Mouse (Mus musculus) CH12.LX (cell line): ENCODE measurements around the gene Zfp414. TPM values are rescaled to one million over a fixed set of nuclear protein-coding genes. Genes with fewer than 3 reads are reported as not detected.

Experiments
- polyA plus RNA-seq: library from polyadenylated mRNA; unstranded; fragments of >175 nt; gene quantifications from 2 replicates; pipeline ENCODE4 v1.2.1, GENCODE M21; 2012; ENCODE audit warnings: low read depth; ENCODE audit not compliant: insufficient read length
- total RNA-seq, 2 experiments: library from RNA; depleted of rRNA; stranded (reverse); fragments of 300-350 nt in 1 of 2; fragments of >200 nt in 1 of 2; gene quantifications; 2 replicates each; pipeline ENCODE4 v1.2.3; 2012 to 2014

Zfp414 gene
- total and polyA plus RNA-seq, 3 experiments = 6.6 to 34.3 (median 9.9) TPM

Other genes with a start within 250 kb of the Zfp414 start
- gene Zfp101, start 234.4 kb upstream of the Zfp414 start, total RNA-seq (2012; rRNA removed) = 7.2 and 8.2 TPM in 2 replicates
- gene Zfp101, start 234.4 kb upstream of the Zfp414 start, total RNA-seq (2014; rRNA removed) = 15.4 and 21.5 TPM in 2 replicates
- 10.7 and 11.2 TPM in 2 replicates for gene Zfp101, start 234.4 kb upstream of the Zfp414 start, polyA plus RNA-seq
- gene Actl9, start 196.2 kb upstream of the Zfp414 start, total RNA-seq (2012; rRNA removed) = not detected in 2 replicates
- not detected in 2 replicates for gene Actl9, start 196.2 kb upstream of the Zfp414 start, total RNA-seq (2014; rRNA removed)
- not detected in 2 replicates for gene Actl9, start 196.2 kb upstream of the Zfp414 start, polyA plus RNA-seq
- gene Adamts10, start 104.9 kb upstream of the Zfp414 start, total RNA-seq (2012; rRNA removed) = 15.2 and 16.7 TPM in 2 replicates
- gene Adamts10, start 104.9 kb upstream of the Zfp414 start, total RNA-seq (2014; rRNA removed) = 6.2 and 6.7 TPM in 2 replicates
- 11.7 and 12.1 TPM in 2 replicates for gene Adamts10, start 104.9 kb upstream of the Zfp414 start, polyA plus RNA-seq
- gene Myo1f, start 73.4 kb upstream of the Zfp414 start, total RNA-seq (2012; rRNA removed) = 19.5 and 19.6 TPM in 2 replicates
- 13.1 and 13.6 TPM in 2 replicates for gene Myo1f, start 73.4 kb upstream of the Zfp414 start, total RNA-seq (2014; rRNA removed)
- 27.5 and 29.1 TPM in 2 replicates for gene Myo1f, start 73.4 kb upstream of the Zfp414 start, polyA plus RNA-seq
- gene Pram1, start 9.0 kb downstream of the Zfp414 start, total RNA-seq (2012; rRNA removed) = 0.25 and 0.38 TPM in 2 replicates
- gene Pram1, start 9.0 kb downstream of the Zfp414 start, total RNA-seq (2014; rRNA removed) = 0.21 TPM in 1 of 2 replicates, not detected in the other
- 1.1 and 1.7 TPM in 2 replicates for gene Pram1, start 9.0 kb downstream of the Zfp414 start, polyA plus RNA-seq
- gene Hnrnpm, start 57.8 kb downstream of the Zfp414 start, total RNA-seq (2012; rRNA removed) = 174 and 217 TPM in 2 replicates
- 207 and 227 TPM in 2 replicates for gene Hnrnpm, start 57.8 kb downstream of the Zfp414 start, total RNA-seq (2014; rRNA removed)
- 756 and 975 TPM in 2 replicates for gene Hnrnpm, start 57.8 kb downstream of the Zfp414 start, polyA plus RNA-seq
- 8.9 and 9.2 TPM in 2 replicates for gene March2, start 89.6 kb downstream of the Zfp414 start, total RNA-seq (2012; rRNA removed)
- gene March2, start 89.6 kb downstream of the Zfp414 start, total RNA-seq (2014; rRNA removed) = 9.3 and 9.7 TPM in 2 replicates
- 10.2 and 12.2 TPM in 2 replicates for gene March2, start 89.6 kb downstream of the Zfp414 start, polyA plus RNA-seq
- 31.8 and 32.7 TPM in 2 replicates for gene Rab11b, start 131.4 kb downstream of the Zfp414 start, total RNA-seq (2012; rRNA removed)
- gene Rab11b, start 131.4 kb downstream of the Zfp414 start, total RNA-seq (2014; rRNA removed) = 17.4 and 18.7 TPM in 2 replicates
- 49.0 and 57.9 TPM in 2 replicates for gene Rab11b, start 131.4 kb downstream of the Zfp414 start, polyA plus RNA-seq
- 8.0 and 9.4 TPM in 2 replicates for gene Angptl4, start 152.7 kb downstream of the Zfp414 start, total RNA-seq (2012; rRNA removed)
- 11.7 and 12.2 TPM in 2 replicates for gene Angptl4, start 152.7 kb downstream of the Zfp414 start, total RNA-seq (2014; rRNA removed)
- 6.3 and 6.8 TPM in 2 replicates for gene Angptl4, start 152.7 kb downstream of the Zfp414 start, polyA plus RNA-seq
- gene Kank3, start 181.4 kb downstream of the Zfp414 start, total RNA-seq (2012; rRNA removed) = 10.8 and 15.7 TPM in 2 replicates
- gene Kank3, start 181.4 kb downstream of the Zfp414 start, total RNA-seq (2014; rRNA removed) = 0.50 and 0.81 TPM in 2 replicates
- gene Kank3, start 181.4 kb downstream of the Zfp414 start, polyA plus RNA-seq = 0.78 and 1.8 TPM in 2 replicates
- gene Rps28, start 195.5 kb downstream of the Zfp414 start, total RNA-seq (2012; rRNA removed) = 4,496 and 4,575 TPM in 2 replicates
- 696 and 765 TPM in 2 replicates for gene Rps28, start 195.5 kb downstream of the Zfp414 start, total RNA-seq (2014; rRNA removed)
- gene Rps28, start 195.5 kb downstream of the Zfp414 start, polyA plus RNA-seq = 782 and 837 TPM in 2 replicates
- gene Ndufa7, start 195.5 kb downstream of the Zfp414 start, total RNA-seq (2012; rRNA removed) = 316 and 364 TPM in 2 replicates
- gene Ndufa7, start 195.5 kb downstream of the Zfp414 start, total RNA-seq (2014; rRNA removed) = 168 and 194 TPM in 2 replicates
- 153 and 164 TPM in 2 replicates for gene Ndufa7, start 195.5 kb downstream of the Zfp414 start, polyA plus RNA-seq
- gene Cd320, start 214.0 kb downstream of the Zfp414 start, total RNA-seq (2012; rRNA removed) = 53.7 and 57.1 TPM in 2 replicates
- gene Cd320, start 214.0 kb downstream of the Zfp414 start, total RNA-seq (2014; rRNA removed) = 67.1 and 84.2 TPM in 2 replicates
- 45.3 and 50.9 TPM in 2 replicates for gene Cd320, start 214.0 kb downstream of the Zfp414 start, polyA plus RNA-seq
- not detected in 2 replicates for gene Gm7029, start 244.7 kb downstream of the Zfp414 start, total RNA-seq (2012; rRNA removed)
- not detected in 2 replicates for gene Gm7029, start 244.7 kb downstream of the Zfp414 start, total RNA-seq (2014; rRNA removed)
- not detected in 2 replicates for gene Gm7029, start 244.7 kb downstream of the Zfp414 start, polyA plus RNA-seq